Mouse (Mus musculus) neural tube, embryonic 11.5 days (tissue): ENCODE measurements at regions not wholly inside any gene's neighbourhood (a gene's known extent, or its start where the extent isn't known, plus 50 kb on each side); places are given as distances from the start of the nearest gene placed in this dataset.

Source experiments
- ATAC-seq: fragments of 200-750 bp; cut with Nextera tagmentation; 2 replicates; pipeline ENCODE4 v1.8.0; 2017; ENCODE audit warnings: moderate number of reproducible peaks, mild to moderate bottlenecking, moderate TSS enrichment, moderate library complexity; ENCODE audit not compliant: insufficient read depth, low FRiP score, low TSS enrichment
- DNase-seq: peaks from one replicate; pipeline ENCODE4 v3.0.0-alpha.2; 2015; ENCODE audit warnings: low spot score
- H3K27ac ChIP-seq: fragments of 300-500 bp; sonication (generic); 2 replicates; pipeline ENCODE4 v1.5.1; 2014; ENCODE audit warnings: low read depth, mild to moderate bottlenecking, low read length
- H3K27me3 ChIP-seq: fragments of 300-500 bp; sonication (generic); 2 replicates; pipeline ENCODE4 v1.6.1; 2014; ENCODE audit warnings: mild to moderate bottlenecking, low read length, mixed read lengths; ENCODE audit not compliant: control insufficient read depth, insufficient read depth
- H3K36me3 ChIP-seq: fragments of 300-500 bp; sonication (generic); 2 replicates; pipeline ENCODE4 v1.6.1; 2014; ENCODE audit warnings: mild to moderate bottlenecking, low read length, moderate library complexity, mixed read lengths; ENCODE audit not compliant: control insufficient read depth, insufficient read depth
- H3K4me1 ChIP-seq: fragments of 300-500 bp; sonication (generic); 2 replicates; pipeline ENCODE4 v1.6.1; 2014; ENCODE audit warnings: low read length, mixed read lengths; ENCODE audit not compliant: control insufficient read depth, insufficient read depth
- H3K4me2 ChIP-seq: fragments of 300-500 bp; sonication (generic); 2 replicates; pipeline ENCODE4 v1.6.1; 2014; ENCODE audit warnings: low read depth, mild to moderate bottlenecking, moderate library complexity
- H3K4me3 ChIP-seq: fragments of 300-500 bp; sonication (generic); 2 replicates; pipeline ENCODE4 v1.5.1; 2014; ENCODE audit warnings: low read depth, low read length
- H3K9ac ChIP-seq: fragments of 300-500 bp; sonication (generic); 2 replicates; pipeline ENCODE4 v1.6.1; 2014; ENCODE audit warnings: mild to moderate bottlenecking, low read length
- H3K9me3 ChIP-seq: fragments of 300-500 bp; sonication (generic); 2 replicates; pipeline ENCODE4 v1.6.1; 2016; ENCODE audit warnings: low read length; ENCODE audit not compliant: control insufficient read depth
- WGBS: fragments of 180-500 bp; shearing (Covaris S2); extraction: QIAGEN DNeasy Blood & Tissue Kit; methylation state at CpG from one replicate; pipeline ENCODE4 v1.1.7; 2014; 5-methylcytosine and 5-hydroxymethylcytosine counted together

DNA sequence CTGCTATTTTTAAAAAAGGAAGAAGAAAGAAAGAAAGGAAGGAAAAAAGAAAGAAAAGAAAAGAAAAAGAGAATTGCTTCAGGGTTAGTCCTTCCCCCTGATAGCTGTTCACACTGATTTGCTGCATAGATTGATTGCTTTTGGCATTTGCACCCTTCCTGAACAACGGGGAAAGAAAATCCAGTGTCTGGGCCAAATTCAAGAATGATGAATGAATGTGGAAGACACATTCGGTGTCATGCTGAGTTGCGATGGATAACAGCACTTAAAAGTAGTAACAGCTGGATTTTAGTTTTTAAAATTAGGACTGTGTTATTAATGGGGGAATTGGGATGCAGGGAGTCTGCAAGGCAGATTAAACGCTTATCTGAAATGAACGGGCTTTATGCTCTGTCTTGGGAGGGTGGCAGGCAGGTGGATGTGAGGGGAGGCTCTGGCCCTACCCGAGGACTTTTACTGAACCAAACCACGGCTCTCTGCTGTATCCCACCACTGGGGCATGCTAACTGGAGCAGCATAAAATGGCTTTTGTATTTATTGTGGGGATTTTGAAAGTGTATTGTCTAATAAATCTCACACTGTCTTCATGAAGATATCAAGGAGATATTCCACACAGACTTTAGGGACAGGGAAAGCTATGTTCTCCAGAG, 114.4 kb downstream of the Lca5 start:
- H3K4me1 ChIP-seq = peaks cover 8% of the 10 kb centered on the region; the same call in 1 of the 2 replicates
- H3K9me3 ChIP-seq = no peaks in the 10 kb centered on the region
- WGBS = 23% methylated on average over 7 of the region's 7 CpGs
- no peak overlapping the region for H3K4me2 ChIP-seq
- no peaks in the 10 kb centered on the region for H3K36me3 ChIP-seq
- no peaks in the 10 kb centered on the region for H3K27me3 ChIP-seq
- H3K9ac ChIP-seq = no peak overlapping the region
- H3K4me3 ChIP-seq = no peak overlapping the region
- H3K27ac ChIP-seq = no peak overlapping the region
- peak; percentile 43; the same call in 1 of the 2 replicates for ATAC-seq
- DNase-seq = no peak

- H3K27ac ChIP-seq = no peak overlapping the region
- DNase-seq (peak; percentile 50), ATAC-seq (peak; percentile 72)
- H3K27me3 ChIP-seq = no peaks in the 10 kb centered on the region
- 12% methylated on average over 6 of the region's 6 CpGs for WGBS
- no peak overlapping the region for H3K4me3 ChIP-seq
- no peak overlapping the region for H3K4me2 ChIP-seq
- no peaks in the 10 kb centered on the region for H3K9me3 ChIP-seq
- H3K9ac ChIP-seq = no peak overlapping the region
- H3K4me1 ChIP-seq = peaks cover 8% of the 10 kb centered on the region; the same call in 1 of the 2 replicates
- H3K36me3 ChIP-seq = no peaks in the 10 kb centered on the region
These were observed 115.0 kb downstream of the Lca5 start for GRCm38 (mm10) chr9:83325910-83326309.

DNA sequence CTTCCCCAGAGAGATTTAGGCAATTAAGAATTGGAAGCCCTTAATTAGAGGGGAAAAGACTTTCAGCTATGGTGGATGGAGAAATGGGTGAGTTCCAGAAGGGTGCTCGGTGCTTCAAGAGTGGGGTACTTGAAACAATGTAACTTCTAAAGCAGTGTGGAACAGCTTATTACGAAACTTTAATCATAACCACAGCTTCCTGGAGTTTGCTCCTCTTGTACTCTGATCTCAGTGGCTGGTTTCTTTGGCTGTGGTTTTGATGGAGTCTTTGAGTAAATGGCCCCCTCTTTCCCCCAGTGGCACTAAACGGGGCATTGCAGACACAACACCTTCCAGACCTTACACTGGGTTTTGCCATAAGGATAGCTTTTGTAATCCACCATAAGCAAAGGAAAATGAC, 116.6 kb downstream of the Lca5 start:
- no peak for ATAC-seq

DNA sequence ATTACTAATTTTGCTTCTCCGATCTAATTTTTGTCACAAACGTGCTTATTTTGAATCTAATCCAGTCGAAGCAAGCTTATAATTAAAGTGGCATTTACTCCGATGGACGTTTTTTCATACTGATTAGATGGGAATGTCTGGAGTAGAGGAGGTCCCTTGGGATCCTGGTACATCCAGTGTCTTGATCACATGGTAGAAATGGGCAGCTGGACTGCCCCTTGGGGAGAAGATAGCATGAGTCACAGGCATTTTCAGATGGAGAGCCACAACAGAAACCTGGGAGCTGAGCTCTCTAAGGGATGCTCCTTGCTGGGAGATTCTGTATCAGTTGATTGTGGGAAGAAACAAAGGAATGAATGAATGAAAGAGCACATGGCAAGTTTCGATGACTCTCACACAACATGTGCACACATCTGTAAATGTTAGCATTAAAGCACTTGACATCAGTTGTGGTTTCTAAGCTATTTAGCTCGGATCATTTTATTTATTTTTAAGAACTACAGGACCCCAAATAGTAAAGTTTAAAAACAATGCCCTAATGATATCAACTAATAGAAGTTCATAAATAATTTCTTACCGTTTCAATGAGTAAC, 117.8 kb downstream of the Lca5 start:
- no peak overlapping the region for H3K9ac ChIP-seq
- ATAC-seq (no peak), DNase-seq (no peak)
- H3K4me3 ChIP-seq = no peak overlapping the region
- 87% methylated on average over 8 of the region's 8 CpGs for WGBS
- H3K36me3 ChIP-seq = no peaks in the 10 kb centered on the region
- no peaks in the 10 kb centered on the region for H3K27me3 ChIP-seq
- H3K4me1 ChIP-seq = peaks cover 8% of the 10 kb centered on the region; the same call in 1 of the 2 replicates
- H3K4me2 ChIP-seq = no peak overlapping the region
- no peaks in the 10 kb centered on the region for H3K9me3 ChIP-seq
- no peak overlapping the region for H3K27ac ChIP-seq

More for the DNA sequence above, 116.6 kb downstream of the Lca5 start:
- DNase-seq = no peak
- Histone ChIP-seq H3K27ac (no peak overlapping the region), H3K4me1 (peaks cover 8% of the 10 kb centered on the region; the same call in 1 of the 2 replicates), H3K9me3 (no peaks in the 10 kb centered on the region), H3K4me2 (no peak overlapping the region), H3K36me3 (no peaks in the 10 kb centered on the region), H3K4me3 (no peak overlapping the region), H3K9ac (no peak overlapping the region), H3K27me3 (no peaks in the 10 kb centered on the region)
- WGBS = 83% methylated on average over 3 of the region's 3 CpGs

GRCm38 (mm10) chr9:83321793-83322192, 119.1 kb downstream of the Lca5 start:
- ATAC-seq (no peak), DNase-seq (no peak)
- Histone ChIP-seq H3K9ac (no peak overlapping the region), H3K27me3 (no peaks in the 10 kb centered on the region), H3K4me3 (no peak overlapping the region), H3K36me3 (no peaks in the 10 kb centered on the region), H3K4me2 (no peak overlapping the region), H3K27ac (no peak overlapping the region), H3K4me1 (peaks cover 6% of the 10 kb centered on the region; the same call in 1 of the 2 replicates), H3K9me3 (no peaks in the 10 kb centered on the region)

DNA sequence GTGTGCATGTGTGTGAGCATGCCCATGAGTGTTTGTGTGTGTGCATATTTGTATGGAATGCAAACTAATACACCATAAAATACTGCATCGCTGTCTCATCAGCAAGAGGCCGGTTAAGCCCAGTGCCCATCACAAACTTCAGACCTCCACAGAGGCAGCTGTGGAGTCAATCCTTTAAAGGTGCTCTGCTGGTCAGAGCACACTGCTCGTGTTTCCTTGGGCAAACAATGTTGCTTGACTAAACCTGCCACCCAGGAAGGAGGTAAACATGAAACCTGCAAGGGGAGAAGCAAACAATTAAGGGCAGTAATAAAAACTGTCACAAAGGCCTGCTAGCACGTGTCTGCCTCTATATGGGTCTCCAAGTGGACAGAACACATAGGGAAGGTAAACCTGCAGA, 120.1 kb downstream of the Lca5 start:
- WGBS = 47% methylated on average over 4 of the region's 4 CpGs
- no peaks in the 10 kb centered on the region for H3K36me3 ChIP-seq
- H3K9me3 ChIP-seq = no peaks in the 10 kb centered on the region
- no peak overlapping the region for H3K4me2 ChIP-seq
- no peak overlapping the region for H3K27ac ChIP-seq
- ATAC-seq = no peak
- no peak overlapping the region for H3K4me3 ChIP-seq
- no peak overlapping the region for H3K9ac ChIP-seq
- 0 out of 2 replicates have a peak, but pooled peaks cover 1% of the 10 kb centered on the region for H3K4me1 ChIP-seq
- no peaks in the 10 kb centered on the region for H3K27me3 ChIP-seq
- no peak for DNase-seq

DNA sequence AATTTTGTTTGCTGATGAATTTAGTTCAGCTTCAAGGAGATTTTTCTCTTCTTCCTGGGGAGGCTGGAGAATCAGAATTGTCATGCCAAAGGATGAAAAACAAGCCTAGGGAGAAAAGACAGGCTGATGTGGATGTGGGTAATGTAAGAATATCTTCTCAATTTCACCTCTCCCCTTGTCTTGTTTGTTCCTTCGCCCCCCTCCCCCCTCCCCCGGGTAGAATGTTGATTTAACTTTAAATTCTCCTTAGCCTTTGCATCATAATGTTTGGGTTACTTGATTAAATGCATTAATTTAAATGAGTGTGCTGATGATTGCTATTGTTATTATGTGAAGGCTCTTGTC, 124.1 kb downstream of the Lca5 start:
- no peak overlapping the region for H3K4me2 ChIP-seq
- DNase-seq (no peak), ATAC-seq (no peak)
- no peaks in the 10 kb centered on the region for H3K4me1 ChIP-seq
- no peak overlapping the region for H3K4me3 ChIP-seq
- no peak overlapping the region for H3K27ac ChIP-seq
- WGBS = 78% methylated on average over 2 of the region's 2 CpGs
- H3K9ac ChIP-seq = no peak overlapping the region
- no peaks in the 10 kb centered on the region for H3K27me3 ChIP-seq
- no peaks in the 10 kb centered on the region for H3K36me3 ChIP-seq
- H3K9me3 ChIP-seq = no peaks in the 10 kb centered on the region

DNA sequence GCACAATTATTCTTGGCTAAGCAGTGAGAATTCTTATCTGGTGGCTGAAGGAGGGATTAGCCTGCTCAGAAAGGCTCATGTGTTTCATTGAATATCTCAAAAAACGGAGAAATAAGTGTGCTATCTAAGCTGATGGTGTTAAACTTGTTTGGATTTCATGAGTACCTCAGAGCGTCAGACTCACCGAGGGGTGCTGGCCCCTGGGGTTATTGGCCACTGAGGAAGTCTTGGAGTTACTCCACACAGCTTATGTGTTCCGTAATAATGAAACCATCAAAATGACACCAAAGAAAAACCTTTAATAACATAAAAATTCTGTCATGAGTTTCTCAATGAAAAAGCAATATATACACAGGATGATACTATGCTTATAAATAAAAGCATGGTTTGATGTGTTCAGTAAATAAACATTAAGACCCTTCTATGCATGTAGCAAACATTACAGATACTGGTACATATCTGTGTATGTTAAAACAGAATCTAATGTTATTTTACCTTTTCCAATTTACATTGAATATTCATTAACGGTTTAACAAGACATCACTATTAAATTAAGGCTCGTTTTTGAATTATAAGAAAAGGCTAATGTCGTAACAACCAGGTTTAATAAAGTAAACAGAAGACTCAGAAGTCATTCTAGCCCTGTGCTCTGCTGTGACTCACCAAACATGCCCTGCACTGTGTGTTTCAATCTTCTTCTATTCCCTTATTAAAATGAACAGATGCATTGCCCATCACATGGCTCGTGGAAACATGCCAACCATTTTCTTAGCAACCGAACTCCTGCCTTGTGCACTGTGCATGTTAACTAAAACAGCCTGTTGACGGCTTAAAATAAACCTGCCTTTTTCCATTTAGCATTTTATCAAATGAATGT, 124.7 kb downstream of the Lca5 start:
- Histone ChIP-seq H3K27me3 (no peaks in the 10 kb centered on the region), H3K4me3 (no peak overlapping the region), H3K9me3 (no peaks in the 10 kb centered on the region), H3K9ac (no peak overlapping the region), H3K4me1 (no peaks in the 10 kb centered on the region), H3K36me3 (no peaks in the 10 kb centered on the region), H3K27ac (no peak overlapping the region), H3K4me2 (no peak overlapping the region)
- WGBS = 77% methylated on average over 10 of the region's 10 CpGs
- ATAC-seq (no peak), DNase-seq (no peak)
